Mouse (Mus musculus) heart, adult 2 months (tissue): ENCODE data around the gene Camta1.

Experiments used
- CTCF ChIP-seq: fragments of 200-600 bp; IDR thresholded peaks from 2 replicates; pipeline ENCODE4 v1.8.1; 2022; ENCODE audit warnings: antibody characterized with exemption, mild to moderate bottlenecking, moderate library complexity
- EP300 ChIP-seq: fragments of 200-500 bp; IDR thresholded peaks from 2 replicates; pipeline ENCODE4 v1.6.1; 2011; ENCODE audit warnings: low read depth, low read length, control low read depth; ENCODE audit not compliant: insufficient read depth
- POLR2A ChIP-seq: fragments of 200-500 bp; IDR thresholded peaks from 2 replicates; pipeline ENCODE4 v1.6.1; 2011; ENCODE audit warnings: mild to moderate bottlenecking, low read depth, low read length, control low read depth; ENCODE audit not compliant: insufficient read depth

- TF ChIP-seq CTCF (no peak), POLR2A (no peak), EP300 (no peak)
Observed at GRCm38 (mm10) chr4:151418344-151418875, 443.3 kb downstream of the Camta1 start.
